Mouse (Mus musculus): ENCODE results near the gene Mdm2. TPM values are rescaled to one million over a fixed set of nuclear protein-coding genes. Genes with fewer than 3 reads are reported as not detected.
"Not testable (repeated sequence)": the region's sequence is repeated elsewhere in the genome, so short reads cannot be mapped to it uniquely, and the experiment has no call there.

Gene Mdm2
- total RNA-seq, 2 experiments from 2014 or later = 44.0 to 68.6 TPM

DNA sequence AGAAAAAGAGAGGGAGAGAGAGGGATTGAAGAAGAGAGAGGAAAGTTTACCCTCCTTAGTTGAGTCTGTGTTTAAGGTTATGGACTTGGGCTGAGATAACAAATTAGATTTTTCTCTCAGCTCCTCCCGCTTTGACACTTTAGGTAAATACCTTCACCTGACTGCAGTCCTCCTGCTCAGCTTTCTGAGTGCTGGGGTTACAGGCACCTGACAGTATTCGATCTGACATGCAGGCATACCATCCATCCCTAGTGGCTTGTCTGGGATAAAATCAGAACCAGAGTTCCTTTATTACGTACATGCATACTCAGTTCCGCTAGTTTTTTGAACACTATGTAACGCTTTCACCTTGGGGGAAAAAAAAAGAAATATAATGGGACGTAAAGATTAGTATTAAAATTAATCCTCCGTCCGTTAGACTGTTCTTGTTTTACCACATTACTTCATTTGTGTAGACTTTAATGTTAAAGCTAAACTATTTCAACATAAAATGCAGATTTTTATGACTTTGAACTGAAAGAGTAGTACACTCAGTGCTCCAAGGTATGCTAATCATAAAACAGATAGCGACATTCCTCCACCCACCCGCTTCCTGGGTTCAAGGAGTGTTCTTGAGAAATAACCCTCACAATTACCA lies 38.6 kb upstream of the Mdm2 start:
- ATAC-seq (replicated peaks; ENCODE audit: poor library complexity) = no peak

GRCm38 (mm10) chr10:117748276-117749049 lies 37.9 kb upstream of the Mdm2 start:
- no peak for ATAC-seq (replicated peaks; ENCODE audit: poor library complexity)

DNA sequence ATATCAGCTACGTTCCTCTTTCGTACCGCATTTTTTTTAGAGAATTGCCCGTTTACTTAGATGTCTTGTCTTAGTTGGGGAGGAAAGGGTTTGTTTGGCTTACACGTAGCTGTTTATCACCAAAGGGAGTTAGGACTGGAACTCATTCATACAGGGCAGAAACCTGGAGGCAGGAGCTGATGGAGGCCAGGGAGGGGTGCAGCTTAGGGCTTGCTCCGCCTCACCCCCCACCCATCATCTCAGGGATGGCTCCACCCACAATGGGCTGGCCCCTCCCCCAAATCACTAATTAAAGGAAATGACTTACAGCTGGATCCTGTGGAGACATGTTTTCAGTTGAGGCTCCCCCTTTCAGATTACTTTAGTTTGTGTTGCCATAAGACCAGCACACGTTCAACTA lies 37.2 kb upstream of the Mdm2 start:
- no peak for ATAC-seq (replicated peaks; ENCODE audit: poor library complexity)

DNA sequence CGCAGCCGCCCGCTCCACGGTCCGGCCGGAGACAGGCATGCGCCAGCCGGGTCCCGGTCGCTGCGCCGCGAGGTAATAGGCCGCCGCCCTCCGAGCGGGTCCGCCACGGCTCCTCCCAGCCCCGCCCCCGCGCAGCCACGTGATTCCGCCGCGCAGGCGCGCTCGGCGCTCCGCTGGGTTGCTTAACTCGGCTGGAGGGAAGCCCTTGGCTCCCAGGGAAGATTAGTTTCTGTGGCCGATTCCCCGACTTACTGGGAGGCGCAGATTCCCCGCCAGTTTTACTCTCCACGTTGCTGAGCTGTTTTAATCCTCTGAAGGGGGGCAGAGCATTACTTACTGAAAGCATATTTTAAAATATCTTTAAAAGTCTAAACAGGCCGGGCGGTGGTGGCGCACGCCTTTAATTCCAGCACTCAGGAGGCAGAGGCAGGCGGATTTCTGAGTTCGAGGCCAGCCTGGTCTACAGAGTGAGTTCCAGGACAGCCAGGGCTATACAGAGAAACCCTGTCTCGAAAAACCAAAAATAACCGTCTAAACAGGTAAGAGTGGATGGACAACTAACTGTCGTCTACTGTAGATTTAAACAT lies 35.8 kb upstream of the Mdm2 start, which contains the start of gene Slc35e3:
Gene Slc35e3, minus strand, starts transcription at position 69 of the 587 bp plus-strand sequence.
- ATAC-seq (replicated peaks; ENCODE audit: poor library complexity) = peak; percentile 89

- peak; percentile 40 for ATAC-seq (replicated peaks; ENCODE audit: poor library complexity)
These were observed 35.2 kb upstream of the Mdm2 start for GRCm38 (mm10) chr10:117745570-117746296.

DNA sequence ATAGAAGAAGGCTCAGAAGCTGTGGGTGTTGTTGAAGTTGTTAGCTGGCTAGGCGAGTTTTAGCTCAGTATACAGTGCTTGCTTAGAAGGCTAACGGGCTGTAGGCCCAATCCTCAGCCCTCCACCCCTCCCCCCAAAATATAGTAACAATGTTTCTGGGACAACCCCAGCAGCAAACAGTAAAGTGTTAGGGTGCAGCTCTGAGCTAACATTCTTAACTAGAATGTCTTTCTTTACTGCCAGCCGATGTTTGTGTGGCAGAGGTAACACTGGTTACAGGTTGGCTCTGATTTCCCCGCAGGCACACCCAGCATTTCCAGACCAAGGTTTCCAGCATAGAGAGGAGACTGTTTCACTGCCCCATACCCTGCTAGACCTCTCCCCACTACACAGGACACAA lies 33.4 kb upstream of the Mdm2 start:
- ATAC-seq (replicated peaks; ENCODE audit: poor library complexity) = no peak

DNA sequence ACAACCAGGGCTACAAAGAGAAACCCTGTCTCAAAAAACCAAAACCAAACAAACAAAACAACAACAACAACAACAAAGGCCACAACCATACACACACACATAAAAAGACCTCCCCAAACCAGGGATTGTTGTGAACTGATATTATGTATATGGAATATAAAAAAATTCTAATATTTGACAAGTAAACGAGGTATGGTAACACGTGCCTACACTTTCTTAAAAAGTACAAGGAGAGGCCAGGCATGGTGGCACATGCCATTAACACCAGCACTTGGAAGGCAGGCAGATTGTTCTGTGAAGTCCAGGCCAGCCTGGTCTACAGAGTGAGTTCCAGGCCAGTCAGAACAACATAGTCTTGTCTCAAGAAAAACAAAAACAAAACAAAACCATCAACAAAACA lies 32.6 kb upstream of the Mdm2 start:
- ATAC-seq (replicated peaks; ENCODE audit: poor library complexity) = no peak

GRCm38 (mm10) chr10:117742618-117743017 lies 32.1 kb upstream of the Mdm2 start:
- no peak for ATAC-seq (replicated peaks; ENCODE audit: poor library complexity)

DNA sequence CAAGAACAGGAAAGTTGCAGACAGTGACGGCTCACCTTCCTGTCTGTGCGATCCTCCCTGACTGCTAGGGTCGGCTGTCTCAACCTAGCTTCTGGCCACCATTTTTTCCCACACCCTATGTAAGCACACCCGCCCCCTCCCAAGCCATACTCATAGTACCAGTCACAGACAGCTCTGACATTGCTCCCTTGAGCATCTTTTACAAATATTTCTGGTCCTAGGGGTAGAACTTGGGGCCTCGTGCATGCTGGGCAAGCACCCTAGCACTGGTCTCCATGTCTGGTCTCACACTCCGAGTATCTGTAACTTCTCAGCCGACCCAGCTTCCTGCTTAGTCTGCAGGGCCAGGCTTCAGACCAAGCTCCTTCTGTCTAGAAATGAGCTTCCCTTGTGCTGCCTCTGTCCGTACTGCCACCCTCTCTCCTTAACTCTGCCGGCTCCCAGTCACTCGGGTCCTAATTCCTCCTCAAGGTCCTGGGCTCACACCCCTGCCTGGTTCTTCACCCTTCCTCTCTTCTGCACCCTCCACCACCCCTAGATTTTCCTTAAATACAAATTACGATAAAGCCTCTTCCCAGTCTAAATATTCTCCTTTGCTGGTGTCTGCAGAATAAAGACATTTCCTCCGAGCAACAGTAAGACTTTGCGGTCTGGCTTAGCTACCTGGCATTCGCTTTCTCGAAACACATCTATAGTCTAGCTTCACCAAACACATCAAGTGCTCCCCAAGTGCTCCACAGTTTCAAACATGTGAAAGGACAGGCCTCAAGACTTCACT lies 31.3 kb upstream of the Mdm2 start:
- ATAC-seq (replicated peaks; ENCODE audit: poor library complexity) = no peak

- no peak for ATAC-seq (replicated peaks; ENCODE audit: poor library complexity)
These were observed 30.4 kb upstream of the Mdm2 start for GRCm38 (mm10) chr10:117740921-117741320.

DNA sequence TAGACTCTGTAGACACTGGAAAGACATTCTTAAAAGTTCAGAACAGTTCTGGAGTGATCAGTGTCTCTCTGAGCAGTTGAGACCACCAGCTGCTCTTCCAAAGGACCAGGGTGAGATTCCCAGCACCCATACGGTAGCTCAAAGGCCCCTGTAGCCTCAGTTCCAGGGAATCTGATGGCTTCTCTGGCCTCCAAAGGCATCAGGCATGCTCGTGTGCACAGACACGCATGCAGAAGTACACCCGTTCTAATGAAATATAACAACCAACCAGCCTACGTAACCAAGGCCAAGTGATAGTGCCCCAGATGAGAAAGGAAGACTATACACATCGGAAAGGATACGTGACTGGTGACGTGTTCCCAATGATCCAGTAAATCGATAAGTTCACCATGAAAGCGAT lies 29.6 kb upstream of the Mdm2 start:
- no peak for ATAC-seq (replicated peaks; ENCODE audit: poor library complexity)

DNA sequence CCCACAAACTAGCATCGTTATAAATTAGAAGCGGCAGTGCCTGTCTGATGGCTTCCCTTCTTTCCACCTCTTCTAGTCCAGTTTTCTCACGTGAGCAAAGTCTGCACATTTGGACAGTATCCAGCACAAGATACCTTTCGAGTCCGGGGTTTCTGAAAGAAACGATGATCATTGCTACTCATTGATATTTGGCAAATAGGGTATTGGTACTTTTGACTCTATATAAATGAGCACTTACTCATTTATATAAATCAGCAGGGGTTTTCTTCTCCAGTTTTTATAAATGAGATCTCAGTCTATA lies 29.0 kb upstream of the Mdm2 start:
- ATAC-seq (replicated peaks; ENCODE audit: poor library complexity) = no peak

DNA sequence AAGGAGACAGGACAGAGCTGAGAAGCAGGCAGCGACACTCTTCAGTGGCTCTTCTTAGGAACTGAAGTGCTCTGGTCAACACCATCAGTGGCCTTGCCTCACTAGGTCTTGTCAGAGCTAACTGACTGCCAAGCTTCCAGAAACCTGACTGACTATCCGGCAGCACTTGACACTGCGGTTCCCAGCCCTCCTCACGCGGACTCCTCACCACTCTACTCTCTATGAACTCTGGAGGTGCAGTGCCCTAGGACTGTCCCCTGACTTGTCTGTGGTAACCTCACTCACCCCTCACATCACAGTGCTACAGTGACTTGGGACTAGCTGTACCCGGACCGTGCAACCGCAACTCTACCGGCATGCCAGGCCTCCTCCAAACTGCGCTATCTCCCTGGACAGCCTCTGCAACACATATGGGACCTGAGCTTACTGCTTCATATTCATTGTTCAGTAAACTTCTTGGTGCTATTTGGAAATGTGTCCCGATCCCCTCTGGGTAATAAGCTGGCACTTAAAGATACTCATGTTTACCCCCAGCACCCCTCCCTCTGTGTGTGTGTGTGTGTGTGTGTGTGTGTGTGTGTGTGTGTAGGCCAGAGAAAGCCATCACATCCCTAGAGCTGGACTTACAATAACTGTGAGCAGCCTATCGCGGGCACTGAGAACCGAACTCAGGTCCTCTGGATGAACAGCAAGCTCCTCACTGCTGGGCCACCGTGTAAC lies 28.5 kb upstream of the Mdm2 start:
- no peak for ATAC-seq (replicated peaks; ENCODE audit: poor library complexity)

- ATAC-seq (replicated peaks; ENCODE audit: poor library complexity) = peak; percentile 29
These were observed 27.8 kb upstream of the Mdm2 start for GRCm38 (mm10) chr10:117738140-117738921.

DNA sequence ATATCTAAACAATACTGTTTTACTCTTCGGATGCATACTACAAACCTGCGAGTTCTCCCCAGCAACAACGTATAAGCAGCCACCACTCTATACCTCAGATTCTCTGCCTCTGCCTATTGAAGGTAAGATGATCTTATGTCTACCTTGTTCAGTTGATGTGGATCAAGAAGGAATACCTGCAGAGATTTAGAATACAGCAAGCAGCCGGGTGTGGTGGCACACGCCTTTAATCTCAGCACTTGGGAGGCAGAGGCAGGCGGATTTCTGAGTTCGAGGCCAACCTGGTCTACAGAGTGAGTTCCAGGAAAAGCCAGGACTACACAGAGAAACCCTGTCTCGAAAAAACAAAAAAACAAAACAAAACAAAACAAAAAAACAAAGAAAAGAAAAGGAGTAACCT lies 26.9 kb upstream of the Mdm2 start:
- not testable (repeated sequence) for ATAC-seq (replicated peaks; ENCODE audit: poor library complexity)

DNA sequence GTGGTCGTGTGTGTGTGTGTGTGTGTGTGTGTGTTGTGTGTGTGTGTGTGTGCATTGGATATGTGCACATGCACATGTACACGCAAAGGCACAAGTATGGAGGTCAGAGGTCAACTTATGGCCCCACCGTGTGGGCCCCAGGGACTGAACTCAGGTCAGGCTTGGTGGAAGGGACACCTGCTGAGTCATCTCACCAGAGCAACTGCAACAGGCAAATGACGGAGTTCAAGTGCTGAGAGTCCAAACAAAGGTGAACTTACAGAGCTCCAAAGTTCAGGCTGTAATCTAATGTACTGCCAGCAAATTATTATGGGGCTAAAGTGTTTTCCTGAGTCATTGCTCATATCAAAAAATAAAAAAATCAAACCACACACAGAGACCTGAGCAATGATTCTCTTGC lies 26.5 kb upstream of the Mdm2 start:
- ATAC-seq (replicated peaks; ENCODE audit: poor library complexity) = no peak

DNA sequence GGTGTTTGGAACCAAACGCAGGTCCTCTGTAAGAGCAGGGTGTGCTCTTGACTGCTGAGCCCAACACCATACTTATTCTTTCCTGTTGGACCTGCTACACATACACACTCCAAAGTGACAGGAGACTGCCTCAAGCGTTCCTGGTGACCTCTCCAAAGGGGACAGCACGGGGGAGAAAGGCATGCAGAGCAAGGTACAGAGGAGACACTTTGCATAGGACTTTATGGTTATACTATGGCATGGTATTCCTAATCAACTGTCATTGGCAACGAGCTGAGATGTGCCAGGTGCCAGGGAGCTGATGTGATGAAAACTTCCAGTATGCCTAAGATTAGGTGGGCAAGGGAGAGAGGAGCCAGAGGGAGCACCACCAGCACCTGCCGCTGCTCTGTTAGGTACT lies 26.0 kb upstream of the Mdm2 start:
- no peak for ATAC-seq (replicated peaks; ENCODE audit: poor library complexity)

DNA sequence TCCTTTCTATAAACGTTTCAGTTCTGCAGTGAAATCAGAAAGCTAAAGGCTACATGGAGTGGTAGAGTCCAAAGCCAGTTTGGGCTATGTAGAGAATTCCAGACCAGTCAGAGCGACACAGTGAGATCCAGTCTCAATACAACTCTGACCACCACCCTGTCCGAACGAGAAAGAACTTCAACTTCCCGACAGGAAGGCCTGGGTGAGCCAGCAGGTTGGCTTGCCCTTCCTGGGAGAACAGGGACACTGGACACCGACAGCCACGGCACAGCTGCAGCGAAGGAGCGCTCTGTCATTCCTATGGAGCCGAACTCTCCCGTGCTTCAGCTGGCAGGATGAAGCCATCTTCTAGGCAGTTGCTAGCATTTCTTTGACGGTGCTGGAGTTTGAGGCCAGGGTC lies 24.8 kb upstream of the Mdm2 start:
- not testable (repeated sequence) for ATAC-seq (replicated peaks; ENCODE audit: poor library complexity)

DNA sequence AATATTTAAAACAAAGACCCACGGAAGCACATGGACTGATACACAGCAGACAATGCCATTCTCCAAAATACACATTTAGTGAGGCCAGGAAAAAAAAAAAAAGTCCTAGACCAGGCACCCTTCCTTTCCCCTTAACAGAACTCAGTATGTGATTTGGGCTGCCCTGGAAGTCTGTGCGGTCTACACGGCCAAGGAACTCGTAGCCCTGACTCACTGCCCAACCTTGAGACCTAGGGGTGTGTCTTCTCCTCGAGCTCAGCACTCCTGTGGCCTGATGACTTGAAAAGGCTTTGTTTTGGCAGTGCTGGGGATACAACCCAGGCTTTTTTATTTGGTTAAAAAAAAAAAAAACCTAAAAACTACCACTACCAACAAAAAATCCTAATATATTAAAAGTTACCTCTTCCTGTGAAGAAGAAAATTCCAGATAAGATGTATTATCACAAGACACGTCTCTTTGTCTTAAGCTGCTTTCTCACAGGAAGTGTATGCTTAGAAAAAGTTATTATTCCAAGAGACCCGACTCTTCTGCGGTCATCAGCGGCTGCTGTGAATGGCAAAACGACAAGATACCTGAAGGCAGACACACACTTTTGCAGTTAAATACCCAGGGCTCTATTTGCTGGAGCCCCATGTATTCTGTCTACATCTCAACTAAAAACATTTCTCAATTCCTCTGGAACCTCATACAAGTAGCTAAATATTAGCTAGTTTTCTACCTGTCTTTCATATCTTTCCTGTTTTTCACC lies 23.7 kb upstream of the Mdm2 start:
- ATAC-seq (replicated peaks; ENCODE audit: poor library complexity) = not testable (repeated sequence)
